Mouse (Mus musculus): Measurements from ENCODE around the gene Rpl13a. TPM values are rescaled to one million over a fixed set of nuclear protein-coding genes. Genes with fewer than 3 reads are reported as not detected.
"Not testable (repeated sequence)": the region's sequence is repeated elsewhere in the genome, so short reads cannot be mapped to it uniquely, and the experiment has no call there.

Rpl13a gene
- polyA plus RNA-seq, 1 experiment from 2014 or later: 649 TPM

- peaks cover 25% of the 10 kb centered on the region for H3K4me1 ChIP-seq
- 0 out of 2 replicates have a peak overlapping the region, but pooled peaks have one; percentile 1 for H3K9ac ChIP-seq (replicated peaks)
- ATAC-seq (ENCODE audit: low FRiP score): no peak
- H3K9me3 ChIP-seq (replicated peaks): no peaks in the 10 kb centered on the region
- no peaks in the 10 kb centered on the region for H3K27me3 ChIP-seq (replicated peaks)
- H3K27ac ChIP-seq (replicated peaks): peak overlapping the region; percentile 99; the same call in 1 of the 2 replicates
- H3K4me3 ChIP-seq (replicated peaks): no peak overlapping the region; the same call in 1 of the 2 replicates
- H3K36me3 ChIP-seq: peaks cover 30% of the 10 kb centered on the region
- WGBS: 83% methylated on average over 9 of the region's 9 CpGs
- peak overlapping the region; percentile 63 for H3K4me2 ChIP-seq
Measured at GRCm38 (mm10) chr7:45155590-45155989, 27.0 kb upstream of the Rpl13a start.

DNA sequence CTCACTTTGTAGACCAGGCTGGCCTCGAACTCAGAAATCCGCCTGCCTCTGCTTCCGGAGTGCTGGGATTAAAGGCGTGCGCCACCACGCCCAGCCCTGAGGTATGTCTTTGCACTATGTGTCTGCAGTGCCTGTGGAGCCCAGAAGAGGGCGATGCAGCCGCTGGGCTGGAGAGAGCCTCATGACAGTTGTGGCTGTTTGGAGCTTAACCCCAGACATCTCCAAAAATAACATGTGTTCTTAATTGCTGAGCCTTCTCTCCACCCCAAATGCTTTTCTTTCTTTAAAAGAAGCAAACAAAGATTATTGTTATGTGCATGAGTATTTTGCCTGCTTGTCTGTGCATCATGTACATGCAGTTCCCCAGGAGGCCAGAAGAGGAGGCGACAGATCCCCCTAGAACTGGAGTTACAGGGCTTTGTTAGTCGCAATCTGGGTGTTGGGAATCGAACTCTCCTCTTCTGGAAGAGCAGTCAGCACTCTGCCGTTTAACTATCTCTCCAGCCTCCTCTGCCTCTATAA lies 26.5 kb upstream of the Rpl13a start:
- no peaks in the 10 kb centered on the region for H3K9me3 ChIP-seq (replicated peaks)

DNA sequence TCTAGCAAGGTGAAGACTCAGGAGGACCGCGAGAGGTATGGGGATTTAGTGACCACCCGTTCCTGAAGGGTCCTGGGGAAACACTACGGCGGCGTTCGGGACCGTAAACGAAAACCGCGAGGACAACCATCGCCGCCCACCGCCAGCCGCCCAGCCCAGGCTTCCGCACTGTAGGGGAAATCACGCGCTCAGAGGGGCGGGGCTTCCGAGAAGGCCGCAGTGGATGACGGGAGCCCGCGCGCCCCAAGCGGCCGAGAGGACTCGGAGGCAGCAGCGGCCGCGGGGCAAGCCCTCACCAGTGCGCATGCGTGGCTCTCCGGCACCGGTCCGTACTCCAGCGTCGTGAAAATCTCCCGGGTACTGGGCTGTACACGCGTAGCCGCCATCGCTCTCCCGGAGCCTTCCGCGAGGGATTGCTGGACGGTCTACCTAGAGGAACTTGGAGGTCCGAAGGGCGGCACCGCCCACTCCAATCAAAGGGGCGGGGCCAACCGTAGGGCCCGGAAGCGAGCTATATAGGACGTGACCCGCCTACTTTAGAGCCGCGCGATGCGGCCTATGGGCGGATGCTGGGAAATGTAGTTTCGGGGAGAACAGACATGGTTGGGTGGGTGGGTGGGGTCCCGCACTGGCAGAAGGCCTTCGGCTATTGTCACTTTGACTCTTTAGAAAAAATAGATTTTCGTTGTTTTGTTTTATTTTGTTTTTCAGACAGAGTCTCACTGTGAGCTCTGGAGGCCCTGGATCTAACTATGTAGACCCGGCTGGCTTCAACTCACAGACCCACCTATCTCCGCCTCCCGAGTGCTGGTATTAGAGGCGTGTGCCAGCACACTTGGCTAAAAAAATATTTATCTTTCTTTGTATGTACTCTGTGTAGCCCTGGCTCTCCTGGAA lies 25.8 kb upstream of the Rpl13a start, which contains the start of the genes Pih1d1 and Aldh16a1:
Pih1d1 (plus strand) TSS at position 208 of the 897 bp plus-strand sequence.
Aldh16a1 (minus strand) TSS at position 489 of the 897 bp plus-strand sequence.
- peak within 1 kb of the TSS; percentile 74 for H3K9ac ChIP-seq (replicated peaks)

More for the DNA sequence above, 26.5 kb upstream of the Rpl13a start:
- H3K27ac ChIP-seq (replicated peaks): peak overlapping the region; percentile 99; the same call in 1 of the 2 replicates
- H3K9ac ChIP-seq (replicated peaks): peak overlapping the region; percentile 20; the same call in 1 of the 2 replicates
- H3K4me2 ChIP-seq: peak overlapping the region; percentile 63
- peaks cover 26% of the 10 kb centered on the region for H3K36me3 ChIP-seq
- WGBS: 80% methylated on average over 12 of the region's 12 CpGs
- no peaks in the 10 kb centered on the region for H3K27me3 ChIP-seq (replicated peaks)
- H3K4me3 ChIP-seq (replicated peaks): peak overlapping the region; percentile 78
- H3K4me1 ChIP-seq: peaks cover 26% of the 10 kb centered on the region
- ATAC-seq (ENCODE audit: low FRiP score): 0 out of 2 replicates have a peak, but pooled peaks have one; percentile 1

GRCm38 (mm10) chr7:45153586-45153985 lies 25.0 kb upstream of the Rpl13a start:
- H3K9ac ChIP-seq (replicated peaks): peak overlapping the region; percentile 74
- H3K27me3 ChIP-seq (replicated peaks): no peaks in the 10 kb centered on the region
- no peaks in the 10 kb centered on the region for H3K9me3 ChIP-seq (replicated peaks)
- peak; percentile 2 for ATAC-seq (ENCODE audit: low FRiP score)
- peaks cover 12% of the 10 kb centered on the region; the same call in 1 of the 2 replicates for H3K36me3 ChIP-seq
- peak overlapping the region; percentile 63 for H3K4me2 ChIP-seq
- H3K4me1 ChIP-seq: peaks cover 26% of the 10 kb centered on the region
- 1% methylated on average over 5 of the region's 5 CpGs for WGBS
- H3K27ac ChIP-seq (replicated peaks): peak overlapping the region; percentile 99
- peak overlapping the region; percentile 78 for H3K4me3 ChIP-seq (replicated peaks)

More for the DNA sequence above, 25.8 kb upstream of the Rpl13a start, which contains the start of the genes Pih1d1 and Aldh16a1:
- peaks cover 26% of the 10 kb centered on the region for H3K4me1 ChIP-seq
- peak within 1 kb of the TSS; percentile 78 for H3K4me3 ChIP-seq (replicated peaks)
- peak within 1 kb of the TSS; percentile 99 for H3K27ac ChIP-seq (replicated peaks)
- WGBS: 5% methylated on average over 69 of the region's 69 CpGs
- no peaks in the 10 kb centered on the region for H3K27me3 ChIP-seq (replicated peaks)
- peak within 1 kb of the TSS; percentile 63 for H3K4me2 ChIP-seq
- no peaks in the 10 kb centered on the region for H3K9me3 ChIP-seq (replicated peaks)
- peak; percentile 95 for ATAC-seq (ENCODE audit: low FRiP score)
- peaks cover 19% of the 10 kb centered on the region for H3K36me3 ChIP-seq

GRCm38 (mm10) chr7:45153052-45153451 lies 24.5 kb upstream of the Rpl13a start:
- not testable (repeated sequence) for H3K27ac ChIP-seq (replicated peaks); H3K4me3 ChIP-seq (replicated peaks); H3K4me2 ChIP-seq; H3K27me3 ChIP-seq (replicated peaks); H3K9me3 ChIP-seq (replicated peaks); H3K9ac ChIP-seq (replicated peaks); H3K36me3 ChIP-seq; ATAC-seq (ENCODE audit: low FRiP score)
- 92% methylated on average over 2 of the region's 2 CpGs for WGBS
- H3K4me1 ChIP-seq: peaks cover 26% of the 10 kb centered on the region

GRCm38 (mm10) chr7:45151303-45151702 lies 22.7 kb upstream of the Rpl13a start:
- no peak for ATAC-seq (ENCODE audit: low FRiP score)
- no peak overlapping the region for H3K4me3 ChIP-seq (replicated peaks)
- WGBS: 55% methylated on average over 11 of the region's 11 CpGs
- H3K4me1 ChIP-seq: peaks cover 26% of the 10 kb centered on the region
- H3K27me3 ChIP-seq (replicated peaks): no peaks in the 10 kb centered on the region
- no peaks in the 10 kb centered on the region for H3K9me3 ChIP-seq (replicated peaks)
- no peaks in the 10 kb centered on the region for H3K36me3 ChIP-seq
- H3K4me2 ChIP-seq: no peak overlapping the region
- no peak overlapping the region; the same call in 1 of the 2 replicates for H3K9ac ChIP-seq (replicated peaks)
- peak overlapping the region; percentile 28; the same call in 1 of the 2 replicates for H3K27ac ChIP-seq (replicated peaks)

DNA sequence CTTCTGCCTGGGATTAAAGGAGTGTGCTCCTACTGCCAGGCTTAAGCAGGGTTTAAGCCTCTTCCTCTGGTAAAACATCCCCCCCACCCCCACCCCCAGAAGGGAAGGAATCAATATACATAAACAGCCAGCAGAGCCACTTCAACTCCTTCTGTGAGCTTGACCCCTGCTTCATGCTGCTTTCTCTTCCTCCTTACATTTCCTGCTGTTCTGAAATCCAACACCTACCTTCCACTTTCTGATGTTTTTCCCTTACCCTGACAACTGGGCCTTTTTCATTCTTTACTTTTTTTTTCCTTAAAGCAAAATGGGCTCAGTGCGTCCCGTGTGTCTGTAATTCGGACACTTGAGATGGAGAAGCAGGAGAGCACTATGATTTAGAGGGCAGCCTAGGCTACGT lies 21.8 kb upstream of the Rpl13a start:
- H3K4me1 ChIP-seq: peaks cover 21% of the 10 kb centered on the region
- no peak for ATAC-seq (ENCODE audit: low FRiP score)
- no peak overlapping the region for H3K9ac ChIP-seq (replicated peaks)
- H3K36me3 ChIP-seq: no peaks in the 10 kb centered on the region
- H3K4me3 ChIP-seq (replicated peaks): no peak overlapping the region
- H3K4me2 ChIP-seq: no peak overlapping the region
- no peaks in the 10 kb centered on the region for H3K9me3 ChIP-seq (replicated peaks)
- WGBS: 71% methylated on average over 4 of the region's 4 CpGs
- no peak overlapping the region for H3K27ac ChIP-seq (replicated peaks)
- no peaks in the 10 kb centered on the region for H3K27me3 ChIP-seq (replicated peaks)

DNA sequence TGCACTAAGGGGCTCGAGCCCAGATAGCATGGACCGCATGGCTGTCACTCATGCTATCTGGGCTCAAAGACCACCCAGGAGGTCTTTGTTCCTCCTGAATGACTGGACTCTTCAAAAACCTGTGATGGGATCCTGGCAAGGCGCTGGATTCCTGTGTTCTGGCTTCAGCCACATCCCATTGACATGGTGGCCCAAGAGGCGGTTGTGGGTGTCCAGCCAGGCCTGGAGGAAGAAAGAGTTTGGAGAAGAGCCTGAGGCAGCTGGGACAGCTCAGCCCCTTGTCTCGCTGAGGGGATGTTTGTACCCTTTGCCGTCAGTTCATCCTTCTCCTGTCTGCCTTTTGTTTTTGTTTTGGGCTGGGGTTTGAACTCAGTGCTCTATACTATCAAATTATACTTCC lies 21.0 kb upstream of the Rpl13a start:
- Histone ChIP-seq H3K36me3 (no peaks in the 10 kb centered on the region), H3K27me3 (replicated peaks) (no peaks in the 10 kb centered on the region), H3K4me2 (no peak overlapping the region), H3K4me1 (peaks cover 13% of the 10 kb centered on the region), H3K9me3 (replicated peaks) (no peaks in the 10 kb centered on the region), H3K27ac (replicated peaks) (no peak overlapping the region), H3K4me3 (replicated peaks) (no peak overlapping the region), H3K9ac (replicated peaks) (no peak overlapping the region)
- ATAC-seq (ENCODE audit: low FRiP score): no peak
- WGBS: 36% methylated on average over 6 of the region's 6 CpGs

- Histone ChIP-seq H3K4me1 (peaks cover 12% of the 10 kb centered on the region), H3K4me3 (replicated peaks) (no peak overlapping the region), H3K9me3 (replicated peaks) (no peaks in the 10 kb centered on the region), H3K27me3 (replicated peaks) (no peaks in the 10 kb centered on the region), H3K27ac (replicated peaks) (no peak overlapping the region), H3K9ac (replicated peaks) (no peak overlapping the region), H3K36me3 (0 out of 2 replicates have a peak, but pooled peaks cover 3% of the 10 kb centered on the region), H3K4me2 (no peak overlapping the region)
- ATAC-seq (ENCODE audit: low FRiP score): no peak
- 71% methylated on average over 4 of the region's 4 CpGs for WGBS
Measured at GRCm38 (mm10) chr7:45148534-45149098, 20.1 kb upstream of the Rpl13a start.

- 85% methylated on average over 11 of the region's 11 CpGs for WGBS
- H3K27me3 ChIP-seq (replicated peaks): no peaks in the 10 kb centered on the region
- H3K36me3 ChIP-seq: 0 out of 2 replicates have a peak, but pooled peaks cover 3% of the 10 kb centered on the region
- H3K4me2 ChIP-seq: no peak overlapping the region
- no peak overlapping the region for H3K27ac ChIP-seq (replicated peaks)
- no peaks in the 10 kb centered on the region for H3K9me3 ChIP-seq (replicated peaks)
- 0 out of 2 replicates have a peak, but pooled peaks cover 7% of the 10 kb centered on the region for H3K4me1 ChIP-seq
- no peak overlapping the region for H3K9ac ChIP-seq (replicated peaks)
- H3K4me3 ChIP-seq (replicated peaks): no peak overlapping the region
- no peak for ATAC-seq (ENCODE audit: low FRiP score)
Measured at GRCm38 (mm10) chr7:45147899-45148298, 19.3 kb upstream of the Rpl13a start.

DNA sequence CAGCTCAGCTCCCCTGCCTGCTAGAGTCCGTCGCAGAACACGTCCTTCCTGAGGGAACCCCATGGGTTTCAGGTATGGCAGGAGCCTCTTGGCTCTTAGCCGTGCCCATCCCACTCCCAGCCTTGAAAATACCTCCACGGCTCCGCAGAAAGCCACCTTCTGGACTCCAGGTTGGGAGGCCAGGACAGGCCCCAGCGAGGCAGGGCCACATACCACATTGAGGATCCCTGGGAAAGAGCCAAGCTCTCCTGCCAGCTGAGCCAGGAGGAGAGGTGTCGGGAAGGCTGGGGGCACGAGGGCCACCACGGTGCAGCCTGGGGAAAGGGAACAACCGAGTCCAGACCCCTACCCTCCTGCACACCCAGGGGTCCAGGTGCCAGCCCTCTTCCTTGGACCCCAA lies 18.7 kb upstream of the Rpl13a start:
- 0 out of 2 replicates have a peak, but pooled peaks cover 7% of the 10 kb centered on the region for H3K4me1 ChIP-seq
- no peak overlapping the region for H3K4me3 ChIP-seq (replicated peaks)
- 0 out of 2 replicates have a peak, but pooled peaks cover 3% of the 10 kb centered on the region for H3K36me3 ChIP-seq
- no peak for ATAC-seq (ENCODE audit: low FRiP score)
- WGBS: 95% methylated on average over 11 of the region's 11 CpGs
- no peaks in the 10 kb centered on the region for H3K27me3 ChIP-seq (replicated peaks)
- no peak overlapping the region for H3K4me2 ChIP-seq
- H3K27ac ChIP-seq (replicated peaks): no peak overlapping the region
- H3K9ac ChIP-seq (replicated peaks): no peak overlapping the region
- H3K9me3 ChIP-seq (replicated peaks): no peaks in the 10 kb centered on the region
